Mouse (Mus musculus): Measurements from ENCODE around the gene Prm3.

Prm3 gene

GRCm38 (mm10) chr16:10770531-10771325 lies 20.0 kb downstream of the Prm3 start:
- DNase-seq: peak; percentile 66

- peak; percentile 78 for DNase-seq
Measured at GRCm38 (mm10) chr16:10769661-10770060, 21.1 kb downstream of the Prm3 start.

GRCm38 (mm10) chr16:10768821-10769220 lies 21.9 kb downstream of the Prm3 start:
- DNase-seq: no peak

- DNase-seq: peak; percentile 89
Measured at GRCm38 (mm10) chr16:10767158-10767557, 23.6 kb downstream of the Prm3 start.

- no peak for DNase-seq
Measured at GRCm38 (mm10) chr16:10764323-10764722, 26.4 kb downstream of the Prm3 start.

GRCm38 (mm10) chr16:10763540-10764264 lies 27.0 kb downstream of the Prm3 start:
- DNase-seq: no peak

GRCm38 (mm10) chr16:10762569-10763180 lies 28.0 kb downstream of the Prm3 start:
- no peak for DNase-seq

- no peak for DNase-seq
Measured at GRCm38 (mm10) chr16:10761182-10761581, 29.5 kb downstream of the Prm3 start.

GRCm38 (mm10) chr16:10756168-10756567 lies 34.5 kb downstream of the Prm3 start:
- no peak for DNase-seq

- DNase-seq: no peak
Measured at GRCm38 (mm10) chr16:10754521-10755296, 36.0 kb downstream of the Prm3 start.

- DNase-seq: peak; percentile 54
Measured at GRCm38 (mm10) chr16:10749824-10750223, 40.9 kb downstream of the Prm3 start.

- peak; percentile 77 for DNase-seq
Measured at GRCm38 (mm10) chr16:10749226-10749625, 41.5 kb downstream of the Prm3 start.

GRCm38 (mm10) chr16:10741082-10741481 lies 49.6 kb downstream of the Prm3 start:
- no peak for DNase-seq

Measured in thymus, postnatal 4 days (tissue).